Mouse (Mus musculus): ENCODE measurements around the gene Mdm2. TPM values are rescaled to one million over a fixed set of nuclear protein-coding genes. Genes with fewer than 3 reads are reported as not detected.

The Mdm2 gene
- polyA plus RNA-seq, 1 experiment = 37.2 TPM

- no peaks in the 10 kb centered on the region for H3K27me3 ChIP-seq (ENCODE audit: control insufficient read depth, insufficient read depth, low read length)
- no peak for DNase-seq (ENCODE audit: low read depth in 1 of 2, low spot score in 2 of 2)
- no peak for TF ChIP-seq POLR2A (IDR thresholded peaks at IDR 0.05; ENCODE audit: low read depth, low read length)
- no peak for TF ChIP-seq CTCF (IDR thresholded peaks at IDR 0.05; ENCODE audit: extremely low read depth, insufficient read depth, insufficient read length, insufficient replicate concordance)
- no peak overlapping the region for H3K4me3 ChIP-seq (ENCODE audit: extremely low read depth, insufficient read depth, insufficient read length)
- H3K4me1 ChIP-seq (ENCODE audit: control insufficient read depth, insufficient read depth, insufficient read length) = peaks cover 14% of the 10 kb centered on the region
- H3K36me3 ChIP-seq (ENCODE audit: control insufficient read depth, insufficient read depth, low read length) = no peaks in the 10 kb centered on the region
- no peak overlapping the region for H3K27ac ChIP-seq (ENCODE audit: insufficient read depth, low read length)
- 57% methylated on average over 4 of the region's 4 CpGs for WGBS
Measured at GRCm38 (mm10) chr10:117652378-117652774, 58.2 kb downstream of the Mdm2 start.

DNA sequence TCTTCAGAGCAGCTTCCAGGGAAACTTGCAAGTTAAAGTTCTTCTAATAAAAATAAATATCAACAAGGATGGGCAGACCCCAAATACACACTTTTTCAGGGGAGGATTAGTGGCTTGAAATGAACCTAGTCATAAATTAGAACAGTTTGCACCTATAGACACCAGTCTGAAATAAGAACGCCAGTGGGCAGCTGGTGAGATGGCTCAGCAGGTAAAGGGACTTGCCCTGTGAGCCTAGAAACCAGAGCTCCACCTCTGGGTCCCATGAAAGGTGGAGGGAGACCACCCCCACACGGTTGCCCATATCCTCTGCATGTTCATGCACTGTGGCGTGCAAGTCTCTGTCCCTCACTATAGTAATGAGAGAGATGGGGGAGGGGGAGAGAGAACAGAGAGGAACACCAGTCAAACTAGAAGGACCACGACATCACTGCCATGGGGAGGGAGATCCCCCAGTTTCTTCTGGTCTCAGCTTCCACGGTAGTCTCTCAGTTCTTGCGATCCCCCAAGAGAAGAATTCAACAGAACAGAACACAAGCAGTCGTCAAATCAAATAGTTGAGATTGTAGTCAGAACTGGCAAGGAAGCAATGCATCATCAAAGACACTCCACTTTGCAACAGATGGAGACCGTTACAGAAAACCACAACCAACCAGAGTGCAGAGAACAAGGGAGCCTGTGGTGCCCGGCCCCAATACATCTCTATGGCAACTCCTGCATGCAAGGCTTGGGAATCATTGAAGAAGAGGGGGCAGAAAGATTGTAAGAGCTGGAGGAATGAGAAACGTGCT, 58.8 kb downstream of the Mdm2 start:
- no peaks in the 10 kb centered on the region for H3K27me3 ChIP-seq (ENCODE audit: control insufficient read depth, insufficient read depth, low read length)
- no peak overlapping the region for H3K4me3 ChIP-seq (ENCODE audit: extremely low read depth, insufficient read depth, insufficient read length)
- peaks cover 14% of the 10 kb centered on the region for H3K4me1 ChIP-seq (ENCODE audit: control insufficient read depth, insufficient read depth, insufficient read length)
- 16% methylated on average over 10 of the region's 10 CpGs for WGBS
- DNase-seq (ENCODE audit: low read depth in 1 of 2, low spot score in 2 of 2) = no peak
- H3K27ac ChIP-seq (ENCODE audit: insufficient read depth, low read length) = peak overlapping the region; percentile 12; the same call in 1 of the 2 replicates
- no peaks in the 10 kb centered on the region for H3K36me3 ChIP-seq (ENCODE audit: control insufficient read depth, insufficient read depth, low read length)
- TF ChIP-seq POLR2A (IDR thresholded peaks at IDR 0.05; ENCODE audit: low read depth, low read length) (no peak), CTCF (IDR thresholded peaks at IDR 0.05; ENCODE audit: extremely low read depth, insufficient read depth, insufficient read length, insufficient replicate concordance) (no peak)

DNA sequence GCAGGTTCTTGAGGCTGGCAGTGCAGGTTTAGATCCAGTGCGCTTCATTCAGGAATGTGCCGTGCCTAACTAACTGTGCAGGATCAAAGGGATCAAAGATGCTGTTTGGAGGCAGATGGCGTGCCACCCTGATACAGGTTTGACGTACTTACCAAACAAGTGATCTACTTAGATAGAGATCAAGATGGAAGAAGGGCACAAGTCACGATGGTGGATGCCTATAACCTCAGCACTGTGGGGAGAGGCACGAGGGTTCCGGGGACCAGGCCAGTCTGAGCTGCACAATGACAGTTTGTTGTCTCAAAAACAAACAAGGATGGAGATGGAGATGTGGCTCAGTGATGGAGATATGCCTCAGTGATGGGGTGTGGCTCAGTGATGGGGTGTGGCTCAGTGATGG, 59.8 kb downstream of the Mdm2 start:
- H3K36me3 ChIP-seq (ENCODE audit: control insufficient read depth, insufficient read depth, low read length) = no peaks in the 10 kb centered on the region
- TF ChIP-seq CTCF (IDR thresholded peaks at IDR 0.05; ENCODE audit: extremely low read depth, insufficient read depth, insufficient read length, insufficient replicate concordance) (no peak), POLR2A (IDR thresholded peaks at IDR 0.05; ENCODE audit: low read depth, low read length) (no peak)
- H3K27me3 ChIP-seq (ENCODE audit: control insufficient read depth, insufficient read depth, low read length) = no peaks in the 10 kb centered on the region
- 91% methylated on average over 7 of the region's 7 CpGs for WGBS
- no peak overlapping the region for H3K27ac ChIP-seq (ENCODE audit: insufficient read depth, low read length)
- no peak for DNase-seq (ENCODE audit: low read depth in 1 of 2, low spot score in 2 of 2)
- no peak overlapping the region for H3K4me3 ChIP-seq (ENCODE audit: extremely low read depth, insufficient read depth, insufficient read length)
- H3K4me1 ChIP-seq (ENCODE audit: control insufficient read depth, insufficient read depth, insufficient read length) = peaks cover 17% of the 10 kb centered on the region

- Histone ChIP-seq H3K4me1 (ENCODE audit: control insufficient read depth, insufficient read depth, insufficient read length) (peaks cover 17% of the 10 kb centered on the region), H3K4me3 (ENCODE audit: extremely low read depth, insufficient read depth, insufficient read length) (no peak overlapping the region), H3K36me3 (ENCODE audit: control insufficient read depth, insufficient read depth, low read length) (no peaks in the 10 kb centered on the region), H3K27me3 (ENCODE audit: control insufficient read depth, insufficient read depth, low read length) (no peaks in the 10 kb centered on the region), H3K27ac (ENCODE audit: insufficient read depth, low read length) (no peak overlapping the region)
- TF ChIP-seq POLR2A (IDR thresholded peaks at IDR 0.05; ENCODE audit: low read depth, low read length) (no peak), CTCF (IDR thresholded peaks at IDR 0.05; ENCODE audit: extremely low read depth, insufficient read depth, insufficient read length, insufficient replicate concordance) (no peak)
- DNase-seq (ENCODE audit: low read depth in 1 of 2, low spot score in 2 of 2) = no peak
- 93% methylated on average over 12 of the region's 12 CpGs for WGBS
Measured at GRCm38 (mm10) chr10:117650042-117650655, 60.4 kb downstream of the Mdm2 start.

DNA sequence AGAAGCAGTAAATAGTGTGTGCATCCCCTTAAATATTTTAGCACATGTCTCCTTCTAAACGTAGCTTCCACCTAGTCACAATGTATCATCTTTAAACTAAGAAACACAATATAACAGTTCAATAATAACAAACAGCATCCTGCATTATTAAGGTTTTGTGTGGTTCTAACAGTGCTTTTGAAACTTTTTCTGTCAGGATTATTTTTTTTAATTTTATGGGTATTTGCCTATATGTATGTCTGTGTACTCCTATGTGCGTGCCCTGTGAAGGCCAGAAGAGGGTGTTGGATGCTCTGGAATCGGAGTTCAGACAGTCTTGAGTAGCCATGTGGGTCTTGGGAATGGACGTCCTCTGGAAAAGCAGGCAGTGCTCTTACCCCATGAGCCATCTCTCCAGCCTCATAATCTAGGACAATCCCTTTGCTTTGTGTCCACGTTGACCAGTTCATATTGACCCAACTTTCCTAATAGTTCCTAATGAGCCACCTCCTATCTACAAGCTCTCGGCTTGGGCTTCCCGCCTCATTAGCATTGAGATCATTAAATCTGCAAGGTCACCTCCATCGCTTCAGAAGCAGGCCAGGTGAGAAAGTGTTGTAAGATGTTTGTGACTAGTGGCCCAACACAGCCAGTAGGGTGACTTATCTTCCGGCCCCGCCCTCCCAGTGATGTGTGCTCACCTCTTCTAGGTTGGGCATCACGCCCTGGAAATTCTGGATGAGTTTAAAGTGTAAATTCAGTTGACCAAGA, 61.1 kb downstream of the Mdm2 start:
- H3K4me1 ChIP-seq (ENCODE audit: control insufficient read depth, insufficient read depth, insufficient read length) = peaks cover 14% of the 10 kb centered on the region
- TF ChIP-seq POLR2A (IDR thresholded peaks at IDR 0.05; ENCODE audit: low read depth, low read length) (no peak), CTCF (IDR thresholded peaks at IDR 0.05; ENCODE audit: extremely low read depth, insufficient read depth, insufficient read length, insufficient replicate concordance) (no peak)
- H3K27ac ChIP-seq (ENCODE audit: insufficient read depth, low read length) = no peak overlapping the region
- H3K36me3 ChIP-seq (ENCODE audit: control insufficient read depth, insufficient read depth, low read length) = no peaks in the 10 kb centered on the region
- 92% methylated on average over 11 of the region's 11 CpGs for WGBS
- H3K27me3 ChIP-seq (ENCODE audit: control insufficient read depth, insufficient read depth, low read length) = no peaks in the 10 kb centered on the region
- DNase-seq (ENCODE audit: low read depth in 1 of 2, low spot score in 2 of 2) = no peak
- no peak overlapping the region for H3K4me3 ChIP-seq (ENCODE audit: extremely low read depth, insufficient read depth, insufficient read length)

- Histone ChIP-seq H3K36me3 (ENCODE audit: control insufficient read depth, insufficient read depth, low read length) (no peaks in the 10 kb centered on the region), H3K4me1 (ENCODE audit: control insufficient read depth, insufficient read depth, insufficient read length) (peaks cover 11% of the 10 kb centered on the region; the same call in 1 of the 2 replicates), H3K27me3 (ENCODE audit: control insufficient read depth, insufficient read depth, low read length) (no peaks in the 10 kb centered on the region), H3K4me3 (ENCODE audit: extremely low read depth, insufficient read depth, insufficient read length) (no peak overlapping the region), H3K27ac (ENCODE audit: insufficient read depth, low read length) (no peak overlapping the region)
- no peak for DNase-seq (ENCODE audit: low read depth in 1 of 2, low spot score in 2 of 2)
- TF ChIP-seq CTCF (IDR thresholded peaks at IDR 0.05; ENCODE audit: extremely low read depth, insufficient read depth, insufficient read length, insufficient replicate concordance) = no peak
- no peak for TF ChIP-seq POLR2A (IDR thresholded peaks at IDR 0.05; ENCODE audit: low read depth, low read length)
- 90% methylated on average over 3 of the region's 3 CpGs for whole genome bisulfite sequencing
Measured at GRCm38 (mm10) chr10:117648643-117649042, 61.9 kb downstream of the Mdm2 start.
